Comparison of ENCODE assay signal across 10 mouse cellular contexts in the genomic region with DNA sequence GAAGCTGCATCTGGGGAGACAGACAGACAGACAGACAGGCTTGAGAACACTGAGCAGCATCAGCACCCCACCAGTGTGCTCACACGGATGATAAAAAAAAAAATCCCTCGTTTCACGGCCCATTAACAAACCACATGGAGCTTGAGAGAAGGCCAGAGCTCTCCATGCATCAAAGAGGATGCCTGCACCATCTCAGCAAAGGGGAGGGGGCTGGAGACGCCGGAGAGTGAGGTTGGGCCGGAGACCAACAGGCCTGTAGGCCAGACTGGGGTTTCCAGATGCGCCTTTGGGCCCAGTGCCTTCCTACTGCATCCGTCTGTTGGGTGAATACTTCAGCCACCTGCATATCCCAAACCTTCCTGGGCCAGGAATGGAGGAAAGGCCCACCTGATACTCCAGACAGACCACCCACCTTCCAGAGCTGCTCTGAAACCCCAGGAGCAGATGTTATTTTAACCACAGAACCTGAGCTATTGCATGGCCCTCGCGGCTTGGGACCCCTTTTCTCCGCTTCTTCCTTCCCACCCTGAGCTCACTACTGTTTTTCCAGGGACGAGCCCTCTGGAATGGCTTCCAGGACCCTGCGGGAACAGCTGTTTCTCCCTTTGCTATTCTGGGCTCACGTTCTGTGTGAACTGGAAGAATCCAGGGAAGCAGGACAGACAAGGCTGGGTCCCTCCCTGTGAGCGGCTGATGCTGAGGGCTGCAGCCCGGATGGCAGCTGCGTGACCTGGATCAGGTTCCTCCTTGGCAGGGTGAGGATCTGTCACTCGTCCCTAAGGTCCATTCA.
DNase-seq lines count a peak whose midpoint lies in the region; ATAC-seq and TF ChIP-seq lines count a peak whose summit lies in the region.
"Had no signal": no experiment of that assay in that cellular context is flagged by ENCODE, and none has a peak within 500 bp of the region (broad histone marks: within the 10 kb centered on the region; RNA-seq: fewer than 3 reads in every experiment).

No protein-coding gene starts in this region.

- no peaks in the 10 kb centered on the region for H3K4me1 ChIP-seq in midbrain, embryonic 14.5 days (ENCODE audit: control insufficient read depth, insufficient read depth, low read length)
- no peaks in the 10 kb centered on the region for H3K4me1 ChIP-seq in midbrain, postnatal 0 days (ENCODE audit: insufficient read depth, low read length)
- H3K4me1 ChIP-seq in limb, embryonic 11.5 days (ENCODE audit: control insufficient read depth, insufficient read depth, low read length), result peaks cover 16% of the 10 kb centered on the region
- H3K4me1 ChIP-seq: megakaryocyte, embryonic 14.5 days had no signal

- no peak overlapping the region for H3K4me2 ChIP-seq in midbrain, embryonic 14.5 days (ENCODE audit: low read length)
- no peak overlapping the region for H3K4me2 ChIP-seq in midbrain, postnatal 0 days (ENCODE audit: low read depth, low read length, poor library complexity, severe bottlenecking)
- no peak overlapping the region for H3K4me2 ChIP-seq in limb, embryonic 11.5 days (ENCODE audit: low read depth, severe bottlenecking)

- DNase-seq in cerebellum, postnatal 14 days, result peak; percentile 32 to 33
- DNase-seq in cerebellum, adult 18-20 months, result no peak
- no peak for DNase-seq in midbrain, embryonic 14.5 days
- DNase-seq in midbrain, postnatal 0 days (ENCODE audit: low spot score), result no peak
- no peak for DNase-seq in limb, embryonic 11.5 days (ENCODE audit: low spot score)
- DNase-seq in urinary bladder, postnatal 10 days (ENCODE audit: low spot score), result no peak
- no peak for DNase-seq in right cerebral cortex, adult 2 months (ENCODE audit: low spot score in 2 of 2)

- ATAC-seq in midbrain, embryonic 14.5 days (ENCODE audit: low FRiP score, low TSS enrichment), result no peak
- no peak for ATAC-seq in midbrain, postnatal 0 days (ENCODE audit: low FRiP score)
- ATAC-seq in limb, embryonic 11.5 days (ENCODE audit: insufficient number of reproducible peaks, low FRiP score, low TSS enrichment, low read depth), result peak; percentile 16; the same call in 1 of the 2 replicates
- no peak for ATAC-seq in activated CD4-positive, CD25-positive, alpha-beta regulatory T cell, adult 4 months

- H3K9ac ChIP-seq in midbrain, embryonic 14.5 days (replicated peaks; ENCODE audit: low read length), result 0 out of 2 replicates have a peak overlapping the region, but pooled peaks have one; percentile 12
- no peak overlapping the region for H3K9ac ChIP-seq in midbrain, postnatal 0 days (replicated peaks; ENCODE audit: low read length, poor library complexity, severe bottlenecking)
- no peak overlapping the region for H3K9ac ChIP-seq in limb, embryonic 11.5 days (ENCODE audit: low read length)

- no peaks in the 10 kb centered on the region for H3K36me3 ChIP-seq in midbrain, embryonic 14.5 days (ENCODE audit: control insufficient read depth, insufficient read depth, low read length)
- no peaks in the 10 kb centered on the region for H3K36me3 ChIP-seq in midbrain, postnatal 0 days (ENCODE audit: insufficient read depth, low read length)
- no peaks in the 10 kb centered on the region for H3K36me3 ChIP-seq in limb, embryonic 11.5 days (ENCODE audit: control insufficient read depth, insufficient read depth, low read length)

- 62% methylated on average over 18 of the region's 18 CpGs for WGBS in midbrain, embryonic 14.5 days
- 59% methylated on average over 18 of the region's 18 CpGs for WGBS in midbrain, postnatal 0 days
- 53% methylated on average over 18 of the region's 18 CpGs for WGBS in limb, embryonic 11.5 days

- TF ChIP-seq CTCF in midbrain, postnatal 0 days (IDR thresholded peaks at IDR 0.05), result no peak

- H3K9me3 ChIP-seq in midbrain, embryonic 14.5 days (ENCODE audit: control insufficient read depth, low read length), result no peaks in the 10 kb centered on the region
- no peaks in the 10 kb centered on the region for H3K9me3 ChIP-seq in midbrain, postnatal 0 days (ENCODE audit: low read length)
- H3K9me3 ChIP-seq in limb, embryonic 11.5 days (ENCODE audit: control insufficient read depth, low read length), result no peaks in the 10 kb centered on the region
- H3K9me3 ChIP-seq: megakaryocyte, embryonic 14.5 days had no signal

- no peak overlapping the region for H3K27ac ChIP-seq in midbrain, embryonic 14.5 days (replicated peaks; ENCODE audit: low read depth, low read length)
- H3K27ac ChIP-seq in midbrain, postnatal 0 days (ENCODE audit: low read depth, low read length), result no peak overlapping the region
- no peak overlapping the region for H3K27ac ChIP-seq in limb, embryonic 11.5 days (replicated peaks; ENCODE audit: low read depth, low read length)

- no peak overlapping the region for H3K4me3 ChIP-seq in midbrain, embryonic 14.5 days (replicated peaks; ENCODE audit: low read depth, low read length)
- no peak overlapping the region for H3K4me3 ChIP-seq in midbrain, postnatal 0 days (ENCODE audit: low read depth, low read length)
- H3K4me3 ChIP-seq in limb, embryonic 11.5 days (ENCODE audit: low read depth, low read length), result no peak overlapping the region
- H3K4me3 ChIP-seq: erythroblast, embryonic 14.5 days had no signal

- H3K27me3 ChIP-seq in midbrain, embryonic 14.5 days (ENCODE audit: control insufficient read depth, insufficient read depth, low read length), result no peaks in the 10 kb centered on the region
- no peaks in the 10 kb centered on the region for H3K27me3 ChIP-seq in midbrain, postnatal 0 days (ENCODE audit: insufficient read depth, low read length)
- no peaks in the 10 kb centered on the region for H3K27me3 ChIP-seq in limb, embryonic 11.5 days (ENCODE audit: control insufficient read depth, insufficient read depth, low read length)

Comparison
In these comparisons a context has a peak if more than half of its experiments do, and no peak if none do; other contexts are left out.
1. DNase-seq: peak in cerebellum, postnatal 14 days (2 of 2); none in cerebellum, adult 18-20 months (0 of 2), midbrain, embryonic 14.5 days (single experiment), midbrain, postnatal 0 days (single experiment), limb, embryonic 11.5 days (single experiment), urinary bladder, postnatal 10 days (single experiment) and right cerebral cortex, adult 2 months (0 of 2).